Mouse (Mus musculus) embryonic fibroblast, embryonic 13.5 days (primary cell): Measurements from ENCODE around the gene Tmem115. TPM values are rescaled to one million over a fixed set of nuclear protein-coding genes. Genes with fewer than 3 reads are reported as not detected.

Source experiments
- H3K27ac ChIP-seq: 2 replicates; pipeline ENCODE4 v1.5.1; 2012; ENCODE audit warnings: low read length, control low read depth, inconsistent platforms; ENCODE audit not compliant: insufficient read depth
- H3K4me1 ChIP-seq: 2 replicates; pipeline ENCODE4 v1.6.1; 2011; ENCODE audit warnings: low read length; ENCODE audit not compliant: control insufficient read depth, insufficient read depth
- H3K4me3 ChIP-seq: 2 replicates; pipeline ENCODE4 v1.5.1; 2011; ENCODE audit warnings: mild to moderate bottlenecking, control low read depth, low read length; ENCODE audit not compliant: insufficient read depth
- CTCF ChIP-seq: IDR thresholded peaks from 2 replicates; pipeline ENCODE4 v1.5.1; 2011; ENCODE audit warnings: mild to moderate bottlenecking, control low read depth, low read length, moderate library complexity, borderline replicate concordance; ENCODE audit not compliant: insufficient read depth
- POLR2A ChIP-seq: IDR thresholded peaks from 2 replicates; pipeline ENCODE4 v1.6.1; 2011; ENCODE audit warnings: low read depth, mild to moderate bottlenecking, control low read depth, low read length, moderate library complexity
- polyA plus RNA-seq: library from polyadenylated mRNA; stranded (reverse); fragments of >200 nt; gene quantifications from 2 replicates; pipeline ENCODE4 v1.2.4, GENCODE M21; 2011; ENCODE audit warnings: low read depth; ENCODE audit not compliant: missing spikeins, insufficient read length

Tmem115 gene
- polyA plus RNA-seq, 1 experiment = 21.4 TPM

DNA sequence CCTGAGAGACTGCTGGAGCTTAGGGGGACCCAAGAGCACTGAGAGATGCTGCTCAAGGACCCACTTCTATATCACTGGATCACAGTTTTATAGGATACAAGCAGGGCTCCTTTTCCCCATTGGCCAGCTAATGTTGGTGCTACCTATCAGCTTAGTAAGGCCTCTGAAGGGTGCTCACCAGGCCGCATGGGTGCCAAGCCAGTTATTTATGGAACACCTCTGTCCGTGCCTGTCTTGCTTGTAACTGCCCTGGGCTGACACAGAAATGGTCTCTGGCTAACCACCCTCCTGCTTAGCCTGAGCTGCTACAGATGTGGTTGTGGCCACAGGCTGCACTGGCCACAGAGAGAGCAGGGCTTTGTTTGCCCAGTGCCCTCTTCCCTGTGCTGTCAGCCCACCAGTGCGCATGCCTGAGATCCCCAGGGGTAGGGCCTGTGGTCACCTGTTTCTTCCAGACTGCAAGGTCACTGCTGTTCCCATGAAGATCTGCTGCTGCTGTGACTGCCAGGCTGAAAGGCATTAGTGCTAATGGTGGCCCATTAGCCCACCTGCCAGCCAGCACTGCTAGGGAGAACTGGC, 32.9 kb upstream of the Tmem115 start:
- no peaks in the 10 kb centered on the region for H3K4me1 ChIP-seq
- TF ChIP-seq POLR2A (no peak), CTCF (no peak)
- no peak overlapping the region for H3K4me3 ChIP-seq
- H3K27ac ChIP-seq = no peak overlapping the region

DNA sequence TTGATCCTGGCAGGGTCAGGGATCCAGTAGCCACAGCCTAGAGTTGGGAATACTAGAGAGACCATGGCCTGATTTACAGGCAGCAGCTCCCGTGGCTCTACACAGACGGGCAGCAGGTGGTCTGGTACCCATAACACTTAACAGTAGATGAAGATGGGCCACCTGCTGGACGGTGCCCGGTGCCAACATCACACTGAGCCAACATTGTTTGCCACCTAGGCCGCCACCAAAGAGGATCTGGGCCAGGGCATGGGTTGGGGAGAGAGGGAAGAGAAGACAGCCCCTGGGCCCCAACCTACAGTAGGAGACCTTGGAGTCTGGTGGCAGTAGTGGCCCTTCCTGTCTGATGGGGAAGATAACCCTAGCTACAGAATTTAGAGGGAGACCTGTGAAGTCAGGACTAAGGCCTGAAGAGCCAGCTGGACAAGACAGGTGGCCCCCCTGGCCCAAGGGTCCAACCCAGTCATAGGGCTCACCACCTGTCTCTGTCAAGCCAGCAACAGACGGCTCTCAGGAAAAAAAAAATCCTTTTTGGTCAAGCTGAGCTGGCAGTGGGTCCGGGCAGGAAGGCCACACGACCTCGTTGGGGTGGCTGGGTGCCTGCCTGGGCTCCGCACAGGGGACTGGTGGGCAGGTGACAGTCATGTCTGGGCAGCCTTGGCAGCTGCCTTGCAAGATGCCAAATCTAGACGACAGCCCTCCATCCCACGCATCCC, 31.5 kb upstream of the Tmem115 start:
- no peaks in the 10 kb centered on the region for H3K4me1 ChIP-seq
- no peak for TF ChIP-seq CTCF
- no peak for TF ChIP-seq POLR2A
- no peak overlapping the region for H3K27ac ChIP-seq
- no peak overlapping the region for H3K4me3 ChIP-seq

DNA sequence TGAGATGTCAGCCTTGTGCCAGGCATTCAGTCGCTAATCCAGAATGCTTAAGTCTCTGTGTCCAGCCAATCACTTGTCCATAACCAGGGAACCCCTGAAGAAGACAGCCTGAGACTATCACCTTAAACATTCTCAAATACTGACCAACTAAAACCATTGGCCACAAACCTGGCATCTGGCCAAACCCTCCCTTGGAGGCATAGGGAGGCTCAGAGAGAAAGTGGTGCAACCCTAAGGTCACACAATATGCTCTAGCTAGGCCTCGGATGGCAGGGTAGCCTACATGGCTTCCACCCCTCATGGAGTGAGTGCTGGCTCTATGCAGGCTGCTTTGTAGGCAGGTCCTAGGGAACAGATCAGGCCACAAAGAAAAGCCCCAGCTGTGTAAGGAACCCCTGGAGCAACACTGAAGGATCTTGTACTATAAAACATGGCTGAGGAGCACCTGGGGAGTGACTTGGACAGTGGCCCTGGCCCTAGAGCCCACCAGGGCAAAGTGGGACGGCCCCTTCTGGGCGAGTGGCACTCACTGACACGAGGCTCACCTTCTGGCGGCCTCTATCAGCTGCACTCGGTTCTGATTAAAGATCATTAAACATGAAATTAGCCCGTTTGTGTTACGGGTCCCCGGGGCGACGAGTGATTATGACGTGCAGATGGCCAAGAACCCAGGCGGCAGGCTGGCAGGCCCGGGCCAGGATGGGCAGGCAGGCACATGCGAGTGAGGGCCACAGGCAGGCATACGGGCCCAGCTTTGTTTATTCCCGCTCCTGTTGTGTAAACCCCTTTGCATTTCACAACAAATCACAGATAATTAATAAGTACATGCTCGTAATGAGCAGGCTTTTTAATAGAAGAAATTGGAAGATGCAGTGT, 28.8 kb upstream of the Tmem115 start:
- Histone ChIP-seq H3K27ac (no peak overlapping the region), H3K4me3 (no peak overlapping the region), H3K4me1 (no peaks in the 10 kb centered on the region)
- TF ChIP-seq CTCF = no peak
- TF ChIP-seq POLR2A = no peak

DNA sequence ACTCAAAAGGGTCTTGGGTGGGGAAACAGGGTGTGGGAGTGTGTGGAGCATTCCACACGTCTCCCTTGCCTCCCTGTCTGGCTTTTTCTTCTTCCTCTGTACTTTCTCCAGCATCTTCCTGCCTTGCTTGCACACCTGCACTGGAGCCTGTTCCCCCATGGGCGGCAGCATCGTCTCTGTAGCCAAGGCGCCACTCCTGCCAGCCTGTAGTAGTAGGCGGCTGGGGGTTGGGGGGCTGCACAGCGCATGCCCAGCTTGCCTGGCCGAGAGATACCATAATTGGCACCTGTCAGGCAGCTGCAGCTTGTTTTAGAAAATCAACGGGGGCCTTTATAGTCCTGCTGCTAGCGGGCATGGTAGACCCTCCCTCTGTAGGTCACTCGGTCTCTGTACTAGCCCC, 25.5 kb upstream of the Tmem115 start:
- TF ChIP-seq CTCF = no peak
- no peak for TF ChIP-seq POLR2A
- no peaks in the 10 kb centered on the region for H3K4me1 ChIP-seq
- H3K4me3 ChIP-seq = no peak overlapping the region
- no peak overlapping the region for H3K27ac ChIP-seq

DNA sequence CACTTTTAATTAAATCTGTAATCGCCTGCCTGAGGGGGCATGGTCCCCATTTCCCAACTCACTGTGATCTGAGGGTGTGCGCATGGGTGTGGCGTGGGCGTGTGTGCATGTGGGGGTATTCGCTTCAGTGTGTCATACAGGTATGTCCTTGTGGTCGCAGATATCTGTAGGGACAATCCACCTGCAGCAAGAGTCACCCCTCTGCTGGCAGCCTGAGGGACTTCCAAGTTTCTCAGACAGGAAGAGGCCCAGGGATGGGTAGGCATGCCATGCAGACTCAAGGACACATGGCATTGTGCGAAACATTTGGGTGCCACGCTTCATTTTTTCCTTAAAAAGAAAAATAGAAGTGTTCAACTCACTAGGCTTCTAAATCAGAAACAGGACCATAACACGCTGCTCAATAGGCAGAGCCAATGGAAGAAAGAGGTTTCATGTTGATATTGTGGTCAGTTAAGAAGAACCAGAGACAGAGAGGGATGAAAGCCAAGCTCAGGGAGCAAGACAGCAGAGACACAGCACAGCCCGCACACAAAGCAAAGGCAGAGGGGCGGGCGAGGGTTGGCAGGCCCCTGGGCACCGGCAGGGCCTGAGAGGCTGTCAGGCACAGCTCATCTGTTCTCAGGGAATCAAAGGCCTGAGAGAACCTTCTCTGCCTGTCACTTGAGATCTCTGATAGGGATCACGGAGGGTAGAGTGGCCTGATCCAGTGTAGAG, 23.2 kb upstream of the Tmem115 start:
- H3K27ac ChIP-seq = no peak overlapping the region
- no peak for TF ChIP-seq CTCF
- TF ChIP-seq POLR2A = no peak
- H3K4me1 ChIP-seq = no peaks in the 10 kb centered on the region

DNA sequence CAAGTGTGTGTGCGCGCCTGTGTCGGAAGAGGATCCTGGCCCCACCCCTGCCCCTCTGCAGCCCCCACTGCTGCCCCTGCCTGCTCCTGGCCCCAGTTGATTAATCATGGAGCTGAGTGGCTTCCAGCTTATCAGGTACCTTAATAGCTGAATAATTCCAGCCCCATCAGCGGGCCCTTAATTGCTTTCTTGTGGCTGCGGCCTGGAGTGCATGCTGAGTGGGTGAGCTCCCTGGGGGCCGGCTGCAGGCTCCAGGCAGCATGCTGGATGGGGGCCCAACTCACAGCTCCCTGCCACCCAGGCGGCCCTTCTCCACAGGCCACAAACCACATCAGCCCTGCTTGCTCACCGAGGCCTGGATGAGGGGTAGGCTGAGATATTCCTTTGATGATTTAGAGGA, 22.3 kb upstream of the Tmem115 start:
- H3K4me1 ChIP-seq = no peaks in the 10 kb centered on the region

More for the DNA sequence above, 23.2 kb upstream of the Tmem115 start:
- no peak overlapping the region for H3K4me3 ChIP-seq

DNA sequence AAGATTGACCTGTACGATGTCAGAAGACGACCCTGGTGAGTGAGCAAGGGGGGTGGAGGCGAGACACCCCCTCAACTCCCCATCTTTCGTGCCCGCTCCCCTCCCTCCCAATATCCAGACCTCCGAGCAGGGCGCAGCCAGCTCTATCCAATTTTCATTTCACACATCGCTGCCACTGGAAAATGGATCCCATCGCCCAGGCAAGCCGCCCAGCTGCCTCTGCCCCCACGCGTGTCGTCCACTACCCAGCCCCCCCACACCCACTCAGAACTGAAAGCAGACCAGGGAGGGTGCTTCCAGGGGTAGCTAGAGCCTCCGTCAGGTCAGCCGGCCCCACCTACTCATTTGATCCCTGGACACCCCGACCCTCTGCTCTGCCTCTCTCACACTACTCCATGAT, 21.4 kb upstream of the Tmem115 start:
- Histone ChIP-seq H3K27ac (no peak overlapping the region), H3K4me3 (no peak overlapping the region), H3K4me1 (no peaks in the 10 kb centered on the region)
- TF ChIP-seq CTCF = no peak
- no peak for TF ChIP-seq POLR2A

More for the DNA sequence above, 22.3 kb upstream of the Tmem115 start:
- H3K4me3 ChIP-seq = no peak overlapping the region
- no peak for TF ChIP-seq CTCF
- no peak for TF ChIP-seq POLR2A
- no peak overlapping the region for H3K27ac ChIP-seq

DNA sequence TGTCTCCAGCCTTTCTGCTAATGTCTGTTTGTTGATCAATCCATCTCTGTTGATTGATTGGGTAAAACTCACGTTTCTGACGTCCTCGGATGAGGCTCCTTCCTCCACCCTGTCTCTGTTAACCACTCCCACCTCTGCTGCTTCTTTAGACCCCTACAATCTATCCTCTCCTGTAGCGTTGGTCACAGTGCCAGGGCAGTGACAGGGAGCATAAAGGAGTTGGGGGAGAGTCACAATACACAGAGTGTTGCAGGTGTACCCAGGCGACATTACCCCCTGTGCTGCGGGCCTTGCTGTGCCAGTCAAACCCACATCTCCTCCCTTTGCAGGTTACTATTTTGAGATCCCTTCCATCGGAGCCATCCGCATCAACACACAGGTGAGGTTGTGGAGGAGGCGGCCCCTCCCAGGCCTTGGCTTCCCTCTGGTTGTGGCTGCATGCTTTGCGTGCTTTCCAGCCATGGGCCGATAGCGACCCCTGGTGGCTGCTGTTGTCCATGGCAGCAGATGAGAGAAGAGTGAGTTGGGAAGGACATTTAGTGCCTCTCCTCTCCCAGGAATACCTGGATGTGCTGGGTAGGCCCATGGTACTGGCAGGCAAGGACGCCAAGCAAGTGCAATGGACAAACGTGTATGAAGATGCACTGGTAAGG, 19.3 kb upstream of the Tmem115 start:
- TF ChIP-seq CTCF (peak; percentile 96), POLR2A (no peak)
- H3K4me1 ChIP-seq = no peaks in the 10 kb centered on the region
- H3K4me3 ChIP-seq = no peak overlapping the region
- no peak overlapping the region for H3K27ac ChIP-seq

DNA sequence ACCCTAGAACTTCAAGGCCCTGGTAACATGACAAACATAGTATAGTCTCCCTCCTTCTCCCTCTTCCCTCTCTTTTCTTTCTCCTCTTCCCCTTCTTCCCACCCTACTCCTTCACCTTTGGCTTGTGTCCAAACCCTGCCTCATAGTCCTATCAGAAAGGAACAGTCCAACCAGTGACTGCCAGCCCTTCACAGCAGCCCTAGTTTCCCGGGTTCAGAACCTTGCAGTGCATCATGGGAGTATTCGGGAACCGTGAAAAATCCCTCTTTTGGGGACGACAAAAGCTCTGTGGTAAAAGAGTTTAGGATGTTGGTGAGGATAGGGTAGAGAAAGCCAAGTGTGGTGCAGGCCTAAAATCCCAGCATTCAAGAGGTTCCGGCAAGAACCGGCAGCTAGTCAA, 13.4 kb upstream of the Tmem115 start:
- Histone ChIP-seq H3K4me1 (no peaks in the 10 kb centered on the region), H3K27ac (no peak overlapping the region), H3K4me3 (no peak overlapping the region)
- TF ChIP-seq POLR2A = no peak
- TF ChIP-seq CTCF = no peak

DNA sequence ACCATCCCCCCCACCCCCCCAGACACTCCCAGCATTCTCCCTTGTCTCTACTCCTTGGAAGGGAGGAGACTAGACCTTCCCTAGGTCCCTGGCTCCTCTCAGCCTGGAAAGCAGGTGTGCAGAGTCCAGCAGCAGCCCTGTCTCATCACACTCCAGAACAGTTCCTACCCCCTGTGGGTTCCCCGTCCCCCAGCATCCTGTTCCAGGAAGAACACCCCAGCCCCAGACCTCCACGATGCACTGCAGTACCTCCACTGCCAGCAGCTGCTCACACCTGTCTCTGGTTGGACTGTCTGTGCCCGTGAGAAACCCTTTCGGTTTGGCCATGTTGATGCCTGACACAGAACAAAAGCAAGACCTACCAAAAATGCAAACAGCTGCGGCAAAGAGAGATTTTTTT, 12.6 kb upstream of the Tmem115 start:
- H3K4me3 ChIP-seq = no peak overlapping the region
- no peak for TF ChIP-seq CTCF
- TF ChIP-seq POLR2A = no peak
- H3K27ac ChIP-seq = no peak overlapping the region
- H3K4me1 ChIP-seq = no peaks in the 10 kb centered on the region
